Mouse (Mus musculus) liver, adult 2 months (tissue): ENCODE data around the gene Arhgef15. TPM values are rescaled to one million over a fixed set of nuclear protein-coding genes. Genes with fewer than 3 reads are reported as not detected.

Experiments
- DNase-seq: peaks from one replicate; pipeline ENCODE4 v3.0.0-alpha.2; 2011; ENCODE audit warnings: low read depth, low spot score; ENCODE audit errors: extremely low read depth
- H3K27ac ChIP-seq: fragments of 200-500 bp; replicated peaks from 2 replicates; pipeline ENCODE4 v1.5.1; 2012; ENCODE audit warnings: low read depth, mild to moderate bottlenecking, control low read depth, inconsistent platforms, low read length; ENCODE audit not compliant: insufficient read depth
- H3K27me3 ChIP-seq: fragments of 200-500 bp; 2 replicates; pipeline ENCODE4 v1.6.1; 2012; ENCODE audit warnings: mild to moderate bottlenecking, moderate library complexity, low read length, inconsistent platforms; ENCODE audit not compliant: control insufficient read depth, insufficient read depth
- H3K36me3 ChIP-seq: fragments of 200-500 bp; 2 replicates; pipeline ENCODE4 v1.6.1; 2012; ENCODE audit warnings: low read length, inconsistent platforms; ENCODE audit not compliant: control insufficient read depth, insufficient read depth
- H3K4me1 ChIP-seq: fragments of 200-500 bp; 2 replicates; pipeline ENCODE4 v1.6.1; 2011; ENCODE audit warnings: low read length; ENCODE audit not compliant: control insufficient read depth, insufficient read depth
- H3K4me3 ChIP-seq: fragments of 200-500 bp; 2 replicates; pipeline ENCODE4 v1.5.1; 2011; ENCODE audit warnings: low read depth, mild to moderate bottlenecking, control low read depth, low read length, moderate library complexity; ENCODE audit not compliant: insufficient read depth
- H3K79me2 ChIP-seq: fragments of 200-500 bp; 2 replicates; pipeline ENCODE4 v1.6.1; 2012; ENCODE audit warnings: inconsistent platforms, mild to moderate bottlenecking, low read length, moderate library complexity; ENCODE audit not compliant: control insufficient read depth, insufficient read depth
- H3K9ac ChIP-seq: fragments of 200-500 bp; 2 replicates; pipeline ENCODE4 v1.6.1; 2012; ENCODE audit warnings: low read depth, mild to moderate bottlenecking, control low read depth, inconsistent platforms, low read length
- CTCF ChIP-seq: fragments of 200-500 bp; IDR thresholded peaks from 2 replicates; pipeline ENCODE4 v1.5.1; 2011; ENCODE audit warnings: low read depth, low read length, control low read depth
- POLR2A ChIP-seq: fragments of 200-500 bp; IDR thresholded peaks from 2 replicates; pipeline ENCODE4 v1.6.1; 2011; ENCODE audit warnings: low read length, control low read depth; ENCODE audit not compliant: insufficient read depth; ENCODE audit errors: extremely low read depth
- WGBS: fragments of 180-500 bp; shearing (Covaris S2); methylation state at CpG from one replicate; pipeline ENCODE4 v1.1.7; 2018; 5-methylcytosine and 5-hydroxymethylcytosine counted together
- polyA plus RNA-seq: library from polyadenylated mRNA; depleted of rRNA; stranded (reverse); fragments of >200 nt; gene quantifications from 2 replicates; pipeline ENCODE4 v1.2.3, GENCODE M21; 2012
- total RNA-seq: library from RNA; depleted of rRNA; stranded (reverse); fragments of >200 nt; gene quantifications from 2 replicates; pipeline ENCODE4 v1.2.3, GENCODE M21; 2014

Arhgef15 gene
- total and polyA plus RNA-seq, 2 experiments, result 2.4 to 14.8 TPM

DNA sequence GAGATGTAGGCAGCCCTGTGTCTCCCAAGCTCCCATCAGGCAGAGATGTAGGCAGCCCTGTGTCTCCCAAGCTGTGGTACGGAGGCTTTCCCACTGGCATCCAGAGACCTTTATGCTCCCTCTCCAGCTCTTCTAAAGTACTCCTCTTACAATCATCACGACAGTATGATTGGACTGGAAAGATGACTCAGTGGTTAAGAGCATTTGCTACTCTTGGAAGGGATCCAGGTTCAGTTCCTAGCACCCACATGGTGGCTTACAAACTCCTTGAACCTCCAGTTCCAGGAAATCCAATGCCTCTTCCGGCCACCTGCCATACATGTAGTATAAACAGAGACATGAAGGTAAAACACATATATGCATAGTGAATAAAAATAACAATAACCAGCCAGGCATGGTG, 4.3 kb upstream of the Arhgef15 start:
- Histone ChIP-seq H3K79me2 (no peaks in the 10 kb centered on the region), H3K27me3 (no peaks in the 10 kb centered on the region), H3K27ac (no peak overlapping the region), H3K4me3 (no peak overlapping the region), H3K9ac (no peak overlapping the region), H3K36me3 (no peaks in the 10 kb centered on the region), H3K4me1 (no peaks in the 10 kb centered on the region)
- no peak for DNase-seq
- TF ChIP-seq CTCF (no peak), POLR2A (no peak)
- WGBS, result 68% methylated on average over 3 of the region's 3 CpGs

DNA sequence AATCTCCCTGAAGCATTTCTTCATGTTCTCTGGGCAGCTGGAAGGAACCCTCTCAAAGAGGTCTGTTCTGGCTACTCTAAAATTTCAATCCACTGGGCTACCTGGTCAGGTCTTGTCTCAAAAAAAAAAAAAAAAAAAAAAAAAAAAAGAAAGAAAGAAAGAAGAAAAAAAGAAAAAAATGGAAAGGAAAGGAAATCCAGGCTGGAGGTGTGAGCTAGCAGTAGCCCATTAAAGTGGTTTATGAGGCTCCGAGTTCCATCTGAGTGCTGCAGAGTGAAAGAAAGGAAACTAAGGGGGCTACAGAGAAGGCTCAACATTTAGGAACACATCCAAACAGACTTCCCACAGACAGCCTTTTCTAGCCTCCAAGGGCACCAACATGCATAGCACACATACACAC, 691 bp upstream of the Arhgef15 start:
- H3K27ac ChIP-seq, result no peak overlapping the region
- H3K4me1 ChIP-seq, result no peaks in the 10 kb centered on the region
- DNase-seq, result no peak
- no peaks in the 10 kb centered on the region for H3K79me2 ChIP-seq
- no peaks in the 10 kb centered on the region for H3K36me3 ChIP-seq
- no peak overlapping the region for H3K4me3 ChIP-seq
- 93% methylated on average over 1 of the region's 1 CpGs for WGBS
- no peaks in the 10 kb centered on the region; the same call in 1 of the 2 replicates for H3K27me3 ChIP-seq
- no peak overlapping the region for H3K9ac ChIP-seq
- no peak for TF ChIP-seq CTCF
- no peak for TF ChIP-seq POLR2A

DNA sequence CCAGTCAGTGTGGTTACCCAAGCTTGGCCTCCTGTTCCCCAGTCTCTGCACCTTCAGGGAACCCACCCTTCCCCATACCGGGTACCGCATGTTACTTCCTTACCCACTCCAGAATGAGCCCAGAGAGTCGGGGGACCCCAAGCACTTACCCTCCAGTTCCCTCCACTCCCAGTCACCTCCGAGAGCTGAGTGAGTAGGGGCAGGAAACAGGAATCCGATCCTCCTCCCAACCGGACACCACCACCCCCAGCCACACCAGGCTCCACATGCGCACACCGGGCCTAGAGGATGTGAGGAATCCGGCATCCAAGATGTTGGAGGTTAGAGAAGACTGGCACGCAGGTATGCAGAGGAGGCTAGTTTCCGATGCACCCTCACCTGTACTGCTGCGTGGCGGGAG, 583 bp downstream of the Arhgef15 start:
- no peaks in the 10 kb centered on the region; the same call in 1 of the 2 replicates for H3K27me3 ChIP-seq
- no peak for DNase-seq
- no peak for TF ChIP-seq CTCF
- no peak for TF ChIP-seq POLR2A
- no peaks in the 10 kb centered on the region for H3K4me1 ChIP-seq
- WGBS, result 44% methylated on average over 13 of the region's 13 CpGs
- H3K9ac ChIP-seq, result peak overlapping the region; percentile 45
- no peaks in the 10 kb centered on the region for H3K79me2 ChIP-seq
- H3K36me3 ChIP-seq, result no peaks in the 10 kb centered on the region
- H3K27ac ChIP-seq, result peak overlapping the region; percentile 68
- H3K4me3 ChIP-seq, result peak overlapping the region; percentile 69

DNA sequence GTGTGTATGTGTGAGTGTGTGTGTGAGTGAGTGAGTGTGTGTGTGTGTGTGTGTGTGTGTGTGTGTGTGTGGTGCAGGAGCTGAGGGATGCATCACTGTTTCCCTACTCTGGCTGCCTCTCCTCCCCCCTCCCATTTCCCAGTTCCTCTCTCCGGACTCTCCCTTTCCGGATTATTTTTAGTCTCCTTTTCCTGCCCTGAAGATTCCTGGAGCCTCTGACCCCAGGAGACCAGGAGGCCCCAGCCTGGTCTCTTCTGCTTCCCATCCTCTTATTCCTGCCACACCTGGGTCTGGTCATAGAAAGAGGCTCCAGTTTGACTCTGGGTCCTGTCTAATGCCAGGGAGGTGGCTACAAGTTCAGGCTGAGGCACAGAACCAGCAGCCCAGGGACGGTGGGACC, 1.2 kb downstream of the Arhgef15 start:
- Histone ChIP-seq H3K27ac (peak overlapping the region; percentile 68), H3K4me1 (no peaks in the 10 kb centered on the region), H3K79me2 (no peaks in the 10 kb centered on the region), H3K9ac (peak overlapping the region; percentile 48), H3K36me3 (no peaks in the 10 kb centered on the region), H3K27me3 (peaks cover 2% of the 10 kb centered on the region; the same call in 1 of the 2 replicates), H3K4me3 (peak overlapping the region; percentile 69; the same call in 1 of the 2 replicates)
- DNase-seq, result no peak
- TF ChIP-seq POLR2A (no peak), CTCF (no peak)
- 55% methylated on average over 3 of the region's 3 CpGs for WGBS

DNA sequence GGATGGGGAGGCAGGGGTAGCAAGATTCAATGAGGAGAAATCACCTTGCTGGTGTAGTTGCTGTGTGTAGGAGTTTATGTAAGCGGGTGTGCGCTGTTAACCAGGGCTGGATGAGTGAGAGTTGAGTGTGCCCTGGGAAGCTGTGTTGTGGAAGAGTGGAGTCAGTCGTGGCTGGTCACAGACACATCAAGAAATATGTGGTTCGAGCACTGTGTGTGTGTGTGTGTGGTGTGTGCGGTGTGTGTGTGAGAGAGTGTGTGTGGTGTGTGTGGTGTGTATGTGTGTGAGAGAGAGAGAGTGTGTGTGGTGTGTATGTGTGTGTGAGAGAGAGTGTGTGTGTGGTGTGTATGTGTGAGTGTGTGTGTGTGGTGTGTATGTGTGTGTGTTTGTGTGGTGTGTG, 1.8 kb downstream of the Arhgef15 start:
- Histone ChIP-seq H3K27me3 (peaks cover 3% of the 10 kb centered on the region; the same call in 1 of the 2 replicates), H3K36me3 (no peaks in the 10 kb centered on the region), H3K27ac (no peak overlapping the region), H3K4me3 (no peak overlapping the region; the same call in 1 of the 2 replicates), H3K79me2 (no peaks in the 10 kb centered on the region), H3K9ac (peak overlapping the region; percentile 3; the same call in 1 of the 2 replicates), H3K4me1 (no peaks in the 10 kb centered on the region)
- no peak for DNase-seq
- 65% methylated on average over 5 of the region's 5 CpGs for WGBS
- TF ChIP-seq POLR2A (no peak), CTCF (no peak)

DNA sequence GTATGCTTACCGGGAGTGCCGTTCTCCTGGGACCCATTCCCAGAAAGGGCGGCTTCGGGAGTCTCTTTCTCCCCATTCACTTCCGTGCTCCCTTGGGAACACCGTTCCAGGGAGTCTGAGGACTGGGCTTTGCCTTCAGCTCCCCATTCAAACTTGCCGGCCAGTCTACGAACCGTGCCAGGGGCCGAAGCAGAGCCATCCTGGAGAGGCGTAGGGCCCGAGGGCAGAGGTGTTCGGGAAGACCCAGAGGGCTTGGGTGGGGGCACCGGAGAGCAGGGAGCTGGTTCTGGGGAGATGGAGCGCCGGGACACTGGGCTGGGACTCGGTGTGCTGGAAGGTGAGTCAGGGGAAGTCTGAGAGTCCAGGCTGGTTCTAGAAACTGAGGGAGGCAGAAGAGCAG, 2.9 kb downstream of the Arhgef15 start:
- H3K36me3 ChIP-seq, result no peaks in the 10 kb centered on the region
- DNase-seq, result no peak
- no peaks in the 10 kb centered on the region for H3K4me1 ChIP-seq
- WGBS, result 2% methylated on average over 17 of the region's 17 CpGs
- H3K79me2 ChIP-seq, result no peaks in the 10 kb centered on the region
- H3K27me3 ChIP-seq, result peaks cover 3% of the 10 kb centered on the region; the same call in 1 of the 2 replicates
- H3K9ac ChIP-seq, result no peak overlapping the region
- TF ChIP-seq POLR2A (no peak), CTCF (no peak)
- H3K4me3 ChIP-seq, result peak overlapping the region; percentile 39; the same call in 1 of the 2 replicates
- no peak overlapping the region for H3K27ac ChIP-seq
